Mouse (Mus musculus) thymus, adult 2 months (tissue): ENCODE measurements around the gene Ssmem1. TPM values are rescaled to one million over a fixed set of nuclear protein-coding genes. Genes with fewer than 3 reads are reported as not detected.
A peak's percentile ranks its signal among the peaks of the same experiment; 100 is the strongest.

Source experiments
- DNase-seq: peaks from one replicate; pipeline ENCODE4 v3.0.0; 2021
- H3K27ac ChIP-seq: fragments of 200-500 bp; 2 replicates; pipeline ENCODE4 v1.5.1; 2012; ENCODE audit warnings: low read length, control low read depth; ENCODE audit not compliant: control insufficient read depth, insufficient read depth
- H3K27me3 ChIP-seq: fragments of 200-500 bp; 2 replicates; pipeline ENCODE4 v1.6.1; 2012; ENCODE audit warnings: mild to moderate bottlenecking, low read length, moderate library complexity, mixed read lengths; ENCODE audit not compliant: control insufficient read depth, insufficient read depth
- H3K36me3 ChIP-seq: fragments of 200-500 bp; 2 replicates; pipeline ENCODE4 v1.6.1; 2012; ENCODE audit warnings: mild to moderate bottlenecking, low read length, moderate library complexity; ENCODE audit not compliant: control insufficient read depth, insufficient read depth
- H3K4me1 ChIP-seq: fragments of 200-500 bp; replicated peaks from 2 replicates; pipeline ENCODE4 v1.6.1; 2012; ENCODE audit warnings: low read length; ENCODE audit not compliant: control insufficient read depth, insufficient read depth
- H3K4me3 ChIP-seq: fragments of 200-500 bp; 2 replicates; pipeline ENCODE4 v1.5.1; 2012; ENCODE audit warnings: mild to moderate bottlenecking, low read length, control low read depth, moderate library complexity; ENCODE audit not compliant: control insufficient read depth, insufficient read depth
- CTCF ChIP-seq: fragments of 200-500 bp; IDR thresholded peaks from 2 replicates; pipeline ENCODE4 v1.5.1; 2012; ENCODE audit warnings: mild to moderate bottlenecking, control low read depth, low read length, moderate library complexity, borderline replicate concordance; ENCODE audit not compliant: control insufficient read depth, poor library complexity, insufficient read depth; ENCODE audit errors: extremely low read depth
- POLR2A ChIP-seq: fragments of 200-500 bp; IDR thresholded peaks from 2 replicates; pipeline ENCODE4 v1.6.1; 2012; ENCODE audit warnings: mild to moderate bottlenecking, low read length, control low read depth, moderate library complexity; ENCODE audit not compliant: control insufficient read depth, poor library complexity, insufficient read depth; ENCODE audit errors: extremely low read depth
- WGBS: fragments of 180-500 bp; shearing (Covaris S2); methylation state at CpG from one replicate; pipeline ENCODE4 v1.1.7; 2018; 5-methylcytosine and 5-hydroxymethylcytosine counted together
- polyA plus RNA-seq: library from polyadenylated mRNA; depleted of rRNA; stranded (reverse); fragments of >200 nt; gene quantifications from 2 replicates; pipeline ENCODE4 v1.2.3, GENCODE M21; 2012; rRNA removed

The Ssmem1 gene
- polyA plus RNA-seq = not detected in 2 replicates

- peak; percentile 99 for DNase-seq
- H3K4me3 ChIP-seq = peak within 1 kb of the TSS; percentile 68
- peaks cover 3% of the 10 kb centered on the region for H3K4me1 ChIP-seq
- peak within 1 kb of the TSS; percentile 38 for H3K27ac ChIP-seq
- peaks cover 18% of the 10 kb centered on the region for H3K36me3 ChIP-seq
- under 1% methylated on average over 37 of the region's 37 CpGs for WGBS
- H3K27me3 ChIP-seq = no peaks in the 10 kb centered on the region
- TF ChIP-seq POLR2A (peak; percentile 90), CTCF (0 out of 2 replicates have a peak, but pooled peaks have one; percentile 38)
Measured at GRCm38 (mm10) chr6:30509265-30510239, at the start of gene Ssmem1, which contains the start of gene Tmem209. Ssmem1 (plus strand) TSS chr6:30509849. Tmem209 (minus strand) TSS chr6:30509783.

GRCm38 (mm10) chr6:30460750-30461446 is 48.8 kb upstream of the Ssmem1 start:
- no peak overlapping the region for H3K27ac ChIP-seq

DNA sequence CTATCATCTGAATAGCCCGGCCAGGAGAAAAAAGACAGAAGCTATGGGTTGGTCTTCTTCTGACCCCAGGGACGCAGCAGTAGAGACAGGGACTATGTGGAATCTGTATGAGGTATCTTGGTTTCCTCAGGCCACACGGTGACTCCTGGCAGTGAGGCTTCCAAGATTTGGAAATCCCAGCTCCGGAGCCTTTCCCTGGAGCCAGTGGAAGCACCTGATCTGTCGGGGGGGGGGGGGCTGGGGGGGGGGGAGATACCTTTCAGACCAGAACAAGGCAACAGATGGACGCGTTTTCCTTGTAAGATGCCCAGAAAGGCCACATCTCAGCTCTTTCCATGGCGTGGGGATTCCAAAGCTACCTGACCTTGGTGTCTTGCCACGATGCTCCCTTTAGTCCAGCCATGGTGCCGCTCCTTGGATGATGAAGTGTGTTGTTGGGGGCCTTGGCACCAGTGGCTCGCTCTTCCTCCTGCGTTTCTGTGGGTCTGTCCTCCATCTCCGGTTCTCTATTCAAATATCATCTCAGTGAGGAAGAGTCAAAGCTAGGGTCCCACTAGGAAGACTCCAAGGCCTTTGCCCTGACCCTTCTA is 47.8 kb upstream of the Ssmem1 start:
- no peak for TF ChIP-seq POLR2A
- no peak for TF ChIP-seq CTCF
- 90% methylated on average over 13 of the region's 13 CpGs for WGBS
- Histone ChIP-seq H3K4me1 (peaks cover 12% of the 10 kb centered on the region), H3K4me3 (no peak overlapping the region), H3K27ac (no peak overlapping the region), H3K36me3 (no peaks in the 10 kb centered on the region), H3K27me3 (no peaks in the 10 kb centered on the region; the same call in 1 of the 2 replicates)
- DNase-seq = no peak

More at GRCm38 (mm10) chr6:30460750-30461446, 48.8 kb upstream of the Ssmem1 start:
- no peak overlapping the region for H3K4me3 ChIP-seq
- no peaks in the 10 kb centered on the region; the same call in 1 of the 2 replicates for H3K27me3 ChIP-seq
- no peaks in the 10 kb centered on the region for H3K36me3 ChIP-seq
- WGBS = 51% methylated on average over 19 of the region's 19 CpGs
- TF ChIP-seq POLR2A = no peak
- H3K4me1 ChIP-seq = peaks cover 12% of the 10 kb centered on the region
- peak; percentile 20 for DNase-seq

DNA sequence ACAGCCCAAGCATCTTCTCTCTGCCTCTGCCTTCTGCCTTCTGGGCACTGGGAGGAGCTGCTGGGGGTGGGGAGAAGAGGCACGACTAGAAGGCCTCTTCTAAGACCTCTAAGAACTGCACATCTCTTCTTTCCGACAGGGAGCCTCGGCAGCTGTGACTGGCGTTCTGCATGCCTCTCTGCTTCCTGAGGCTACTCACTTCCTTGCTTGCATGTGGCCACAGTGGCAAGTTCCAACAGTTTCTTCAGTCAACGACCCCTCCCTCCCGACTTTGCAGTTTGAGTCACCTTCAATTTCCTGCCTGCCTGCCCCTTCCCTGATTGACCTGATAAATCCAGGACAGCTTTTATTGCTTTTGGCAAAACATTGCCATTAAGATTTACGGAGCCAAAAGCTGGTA is 46.8 kb upstream of the Ssmem1 start:
- WGBS = 31% methylated on average over 7 of the region's 7 CpGs
- Histone ChIP-seq H3K36me3 (no peaks in the 10 kb centered on the region), H3K27ac (no peak overlapping the region), H3K27me3 (no peaks in the 10 kb centered on the region; the same call in 1 of the 2 replicates), H3K4me3 (no peak overlapping the region), H3K4me1 (peaks cover 12% of the 10 kb centered on the region)
- TF ChIP-seq POLR2A (no peak), CTCF (no peak)
- no peak for DNase-seq

- WGBS = 90% methylated on average over 11 of the region's 11 CpGs
- DNase-seq = no peak
- peaks cover 4% of the 10 kb centered on the region; the same call in 1 of the 2 replicates for H3K4me1 ChIP-seq
- TF ChIP-seq CTCF (no peak), POLR2A (no peak)
- H3K27ac ChIP-seq = no peak overlapping the region
- H3K36me3 ChIP-seq = no peaks in the 10 kb centered on the region
- H3K27me3 ChIP-seq = no peaks in the 10 kb centered on the region
- H3K4me3 ChIP-seq = no peak overlapping the region
Measured at GRCm38 (mm10) chr6:30465586-30465985, 44.1 kb upstream of the Ssmem1 start.

GRCm38 (mm10) chr6:30468058-30468457 is 41.6 kb upstream of the Ssmem1 start:
- Histone ChIP-seq H3K27me3 (no peaks in the 10 kb centered on the region), H3K36me3 (no peaks in the 10 kb centered on the region), H3K4me1 (no peaks in the 10 kb centered on the region), H3K27ac (no peak overlapping the region), H3K4me3 (no peak overlapping the region)
- WGBS = 100% methylated on average over 1 of the region's 1 CpGs
- TF ChIP-seq CTCF (no peak), POLR2A (no peak)
- DNase-seq = no peak
